Comparison of ENCODE assay signal across 9 mouse cellular contexts in the genomic region with DNA sequence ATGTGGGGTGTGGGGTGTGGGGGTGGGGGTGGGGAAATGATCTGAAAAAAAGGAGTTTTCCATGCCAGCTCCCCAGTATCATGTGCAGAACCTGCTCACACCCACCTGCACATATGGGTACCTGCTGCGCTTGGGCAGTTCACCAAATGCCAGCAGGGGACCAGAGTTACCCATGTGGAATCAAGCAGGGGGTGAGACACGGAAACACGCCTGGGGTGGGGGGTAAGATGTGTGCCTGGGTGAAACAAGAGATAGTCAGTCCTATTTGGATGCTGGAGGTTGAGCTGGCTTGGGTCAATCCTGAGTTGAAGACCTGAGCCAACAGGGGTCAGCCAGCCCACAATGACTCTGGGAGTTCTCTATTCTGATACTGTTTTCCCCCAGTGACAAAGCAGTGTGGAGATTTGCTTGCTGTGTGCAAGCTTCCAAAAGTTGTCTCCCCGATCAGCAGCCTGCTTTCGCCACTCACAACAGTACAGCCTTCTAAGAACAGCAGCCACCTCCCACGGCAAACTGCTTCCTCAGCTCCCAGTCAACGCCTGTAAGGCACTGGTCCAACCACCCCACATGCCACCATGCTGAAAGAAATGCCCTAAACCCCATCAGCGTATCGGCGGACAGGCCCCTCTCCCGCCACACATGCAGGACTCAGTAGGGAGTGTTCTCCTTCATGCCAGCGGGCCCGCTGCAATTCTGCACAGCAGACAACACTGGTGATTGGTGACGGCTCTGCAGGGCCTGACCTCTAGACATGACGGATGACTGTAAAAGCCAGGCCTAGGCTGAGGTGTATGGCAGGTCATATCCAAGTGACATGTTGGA. TPM values are rescaled to one million over a fixed set of nuclear protein-coding genes. Genes with fewer than 3 reads are reported as not detected.
DNase-seq lines count a peak whose midpoint lies in the region; ATAC-seq and TF ChIP-seq lines count a peak whose summit lies in the region.
"Had no signal": no experiment of that assay in that cellular context is flagged by ENCODE, and none has a peak within 500 bp of the region (broad histone marks: within the 10 kb centered on the region; RNA-seq: fewer than 3 reads in every experiment).

No protein-coding gene starts in this region.

- WGBS in heart, embryonic 12.5 days, result 57% methylated on average over 15 of the region's 15 CpGs
- WGBS in limb, embryonic 14.5 days, result 54% methylated on average over 15 of the region's 15 CpGs

- no peaks in the 10 kb centered on the region for H3K27me3 ChIP-seq in heart, embryonic 12.5 days (replicated peaks)
- H3K27me3 ChIP-seq in limb, embryonic 14.5 days (ENCODE audit: control insufficient read depth, insufficient read depth, low read length), result no peaks in the 10 kb centered on the region
- H3K27me3 ChIP-seq: Patski had no signal

- peak overlapping the region; percentile 25 for H3K27ac ChIP-seq in heart, embryonic 12.5 days (ENCODE audit: poor library complexity, severe bottlenecking)
- H3K27ac ChIP-seq in cortical plate, adult 2 months (ENCODE audit: insufficient read depth, low read length), result peak overlapping the region; percentile 6; the same call in 1 of the 2 replicates
- no peak overlapping the region for H3K27ac ChIP-seq in limb, embryonic 14.5 days (replicated peaks; ENCODE audit: low read depth, low read length)

- H3K4me1 ChIP-seq in heart, embryonic 12.5 days (replicated peaks), result peaks cover 86% of the 10 kb centered on the region
- H3K4me1 ChIP-seq in cortical plate, adult 2 months (ENCODE audit: control insufficient read depth, insufficient read depth, low read length), result peaks cover 24% of the 10 kb centered on the region
- H3K4me1 ChIP-seq in limb, embryonic 14.5 days (ENCODE audit: control insufficient read depth, insufficient read depth, low read length), result peaks cover 44% of the 10 kb centered on the region

- no peaks in the 10 kb centered on the region for H3K9me3 ChIP-seq in heart, embryonic 12.5 days (replicated peaks)
- no peaks in the 10 kb centered on the region for H3K9me3 ChIP-seq in limb, embryonic 14.5 days (ENCODE audit: control insufficient read depth, low read length)

- no peak overlapping the region for H3K4me2 ChIP-seq in heart, embryonic 12.5 days
- no peak overlapping the region for H3K4me2 ChIP-seq in limb, embryonic 14.5 days (replicated peaks; ENCODE audit: low read depth, low read length, severe bottlenecking)

- no peak for TF ChIP-seq CTCF in cortical plate, adult 2 months (IDR thresholded peaks at IDR 0.05; ENCODE audit: extremely low read depth, insufficient read depth, low read length)

- ATAC-seq in heart, embryonic 12.5 days (ENCODE audit: insufficient number of reproducible peaks, low FRiP score), result no peak
- ATAC-seq in limb, embryonic 14.5 days (ENCODE audit: low FRiP score, low read depth), result no peak
- ATAC-seq: Patski had no signal

- DNase-seq in heart, postnatal 36 days, result no peak
- DNase-seq in B cell, adult 2 months, result peak; percentile 50 to 55
- no peak for DNase-seq in limb, embryonic 14.5 days (ENCODE audit: low spot score)
- no peak for DNase-seq in ovary, postnatal 14 days (ENCODE audit: low spot score)
- DNase-seq in lung, postnatal 25 days (ENCODE audit: low spot score), result no peak
- DNase-seq in spleen, postnatal 4 days (ENCODE audit: low spot score in 2 of 2), result no peak

- no peaks in the 10 kb centered on the region for H3K36me3 ChIP-seq in heart, embryonic 12.5 days
- H3K36me3 ChIP-seq in limb, embryonic 14.5 days (ENCODE audit: control insufficient read depth, insufficient read depth, low read length), result no peaks in the 10 kb centered on the region

- H3K9ac ChIP-seq in heart, embryonic 12.5 days, result 0 out of 2 replicates have a peak overlapping the region, but pooled peaks have one; percentile 33
- H3K9ac ChIP-seq in limb, embryonic 14.5 days (ENCODE audit: low read depth, low read length, severe bottlenecking), result 0 out of 2 replicates have a peak overlapping the region, but pooled peaks have one; percentile 21

- TF ChIP-seq POLR2A in cortical plate, adult 2 months (IDR thresholded peaks at IDR 0.05; ENCODE audit: extremely low read depth, insufficient read depth, low read length), result no peak
- TF ChIP-seq POLR2A in limb, embryonic 14.5 days (IDR thresholded peaks at IDR 0.05; ENCODE audit: borderline replicate concordance, extremely low read depth, insufficient read depth, insufficient read length), result no peak

- intact Hi-C loops in heart, postnatal 36 days (cut with DNase I), result no loop called here

- no peak overlapping the region for H3K4me3 ChIP-seq in heart, embryonic 12.5 days
- no peak overlapping the region for H3K4me3 ChIP-seq in cortical plate, adult 2 months (ENCODE audit: insufficient read depth, low read length)
- no peak overlapping the region for H3K4me3 ChIP-seq in limb, embryonic 14.5 days (replicated peaks; ENCODE audit: low read length)

RNA-seq across cellular contexts. Expression of a gene that starts 41.0 kb away (rescaled TPM):
- 17.3 and 17.4 TPM in 2 replicates for polyA plus RNA-seq in heart, embryonic 12.5 days (2016; fragmentation: Nextera tagmentation; extraction: Ambion mirVana)
- total RNA-seq in heart, postnatal 36 days (2021), result 10 to 100 TPM; 69.8 to 77.5 TPM
- 88.7 and 99.9 TPM in 2 replicates for polyA plus RNA-seq in cortical plate, adult 2 months (2012; rRNA removed)
- 8.5 and 9.6 TPM in 2 replicates for polyA plus RNA-seq in limb, embryonic 14.5 days (2012; rRNA removed)
- 6.8 and 8.0 TPM in 2 replicates for polyA plus RNA-seq in limb, embryonic 14.5 days (2014; fragmentation: Nextera tagmentation; extraction: Ambion mirVana)

Comparison
In these comparisons a context has a peak if more than half of its experiments do, and no peak if none do; other contexts are left out.
1. DNase-seq: peak in B cell, adult 2 months (2 of 2); none in heart, postnatal 36 days (0 of 2), limb, embryonic 14.5 days (single experiment), ovary, postnatal 14 days (single experiment), lung, postnatal 25 days (single experiment) and spleen, postnatal 4 days (0 of 2).